Mouse (Mus musculus): ENCODE results near the gene Selenoo. TPM values are rescaled to one million over a fixed set of nuclear protein-coding genes. Genes with fewer than 3 reads are reported as not detected.
A peak's percentile ranks its signal among the peaks of the same experiment; 100 is the strongest.

Selenoo gene
- polyA plus RNA-seq, 1 experiment from 2014 or later = 14.3 TPM

DNA sequence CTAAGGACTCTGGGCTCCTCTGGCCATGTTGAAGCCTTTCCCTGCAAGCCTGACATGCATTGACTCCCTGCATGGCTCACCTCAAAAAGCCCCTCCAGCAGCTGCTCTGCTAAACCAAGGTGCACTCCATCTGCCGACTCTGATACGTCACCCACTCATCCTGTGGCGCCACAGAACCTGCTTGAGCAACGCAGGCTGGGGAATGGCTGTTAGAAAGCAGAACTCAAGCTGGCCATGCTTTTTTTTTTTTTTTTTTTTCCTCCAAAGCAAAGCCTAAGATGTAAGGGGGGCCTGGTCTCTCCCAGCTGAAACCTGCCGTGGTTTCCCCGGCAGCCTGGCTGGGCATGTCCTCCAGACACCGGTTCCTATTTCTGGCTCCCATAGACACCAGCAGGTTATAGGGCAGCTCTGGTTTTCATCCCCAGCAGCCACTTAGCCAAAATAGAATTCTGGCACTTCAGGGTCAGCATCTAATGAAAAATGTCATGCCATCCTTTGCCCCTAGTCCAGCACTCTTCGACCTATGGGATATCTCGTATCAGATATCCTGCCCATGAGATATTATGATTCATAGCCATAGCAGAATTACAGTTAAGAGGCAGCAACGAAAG is 14.8 kb upstream of the Selenoo start:
- no peaks in the 10 kb centered on the region for H3K27me3 ChIP-seq (ENCODE audit: control insufficient read depth, insufficient read depth, low read length)
- no peak overlapping the region for H3K4me2 ChIP-seq (replicated peaks; ENCODE audit: low read depth)
- no peak overlapping the region for H3K27ac ChIP-seq (replicated peaks)
- no peaks in the 10 kb centered on the region for H3K36me3 ChIP-seq (ENCODE audit: control insufficient read depth, insufficient read depth, low read length)
- no peak for TF ChIP-seq EP300 (optimal IDR thresholded peaks at IDR 0.05)
- no peak for TF ChIP-seq CTCF (IDR thresholded peaks at IDR 0.05; ENCODE audit: low read depth)
- DNase-seq (ENCODE audit: low spot score) (no peak), ATAC-seq (ENCODE audit: low FRiP score, low TSS enrichment) (no peak)
- H3K9me3 ChIP-seq (ENCODE audit: control insufficient read depth, low read length) = no peaks in the 10 kb centered on the region
- no peak overlapping the region for H3K4me3 ChIP-seq (ENCODE audit: low read depth, low read length)
- 72% methylated on average over 10 of the region's 10 CpGs for WGBS
- no peak overlapping the region for H3K9ac ChIP-seq (ENCODE audit: low read length)
- H3K4me1 ChIP-seq (replicated peaks; ENCODE audit: control insufficient read depth, insufficient read depth) = peaks cover 10% of the 10 kb centered on the region

DNA sequence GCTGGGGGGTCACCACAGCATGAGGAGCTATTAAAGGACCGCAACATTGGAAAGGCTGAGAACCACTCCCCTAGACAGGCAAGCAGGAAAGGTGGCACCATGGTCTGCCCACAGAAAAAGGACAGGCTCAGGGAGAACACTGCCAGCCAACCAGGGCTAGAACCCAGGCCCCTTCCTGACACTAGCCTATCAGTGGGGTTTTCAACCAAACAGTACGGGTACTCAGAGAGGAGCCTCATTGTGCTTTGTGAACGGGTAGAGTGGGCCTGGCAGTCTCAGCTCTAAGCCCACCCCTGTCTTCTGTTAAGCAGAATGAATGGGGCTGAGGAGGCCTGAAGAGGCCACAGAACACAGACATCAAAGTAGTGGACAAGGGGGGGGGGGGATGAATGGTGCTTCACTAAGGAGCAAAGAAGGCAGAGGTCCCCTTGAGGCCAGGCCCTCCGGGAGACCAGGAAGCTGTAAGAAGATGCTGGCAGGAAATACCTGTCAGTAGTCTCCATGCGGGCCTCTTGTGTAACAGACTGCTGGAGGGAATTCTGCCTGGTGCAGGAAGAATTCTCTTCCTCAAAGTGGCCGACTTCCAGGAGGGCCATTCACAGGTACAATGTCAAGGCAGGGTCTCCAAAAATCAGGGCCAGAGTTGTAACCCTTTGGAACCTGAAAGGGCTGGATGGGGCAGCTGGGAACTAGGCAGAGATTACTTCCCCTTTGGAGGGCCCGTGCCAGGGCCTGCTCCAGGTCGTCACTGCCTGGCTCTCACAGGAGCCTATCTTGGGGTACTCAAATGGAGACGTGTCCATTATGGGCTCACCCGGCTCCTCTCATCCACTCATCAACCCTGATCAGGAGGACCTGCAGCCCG is 14.0 kb upstream of the Selenoo start, which contains the start of gene Trabd:
TSS of gene Trabd (plus strand) at position 512 of the 865 bp plus-strand sequence.
- Histone ChIP-seq H3K4me2 (replicated peaks; ENCODE audit: low read depth) (peak within 1 kb of the TSS; percentile 82), H3K36me3 (ENCODE audit: control insufficient read depth, insufficient read depth, low read length) (no peaks in the 10 kb centered on the region), H3K9me3 (ENCODE audit: control insufficient read depth, low read length) (no peaks in the 10 kb centered on the region), H3K4me3 (ENCODE audit: low read depth, low read length) (peak within 1 kb of the TSS; percentile 85), H3K27me3 (ENCODE audit: control insufficient read depth, insufficient read depth, low read length) (no peaks in the 10 kb centered on the region), H3K27ac (replicated peaks) (peak within 1 kb of the TSS; percentile 94), H3K4me1 (replicated peaks; ENCODE audit: control insufficient read depth, insufficient read depth) (peaks cover 10% of the 10 kb centered on the region), H3K9ac (ENCODE audit: low read length) (peak within 1 kb of the TSS; percentile 94)
- 22% methylated on average over 11 of the region's 11 CpGs for WGBS
- no peak for TF ChIP-seq EP300 (optimal IDR thresholded peaks at IDR 0.05)
- TF ChIP-seq CTCF (IDR thresholded peaks at IDR 0.05; ENCODE audit: low read depth) = no peak
- no peak for ATAC-seq (ENCODE audit: low FRiP score, low TSS enrichment)
- no peak for DNase-seq (ENCODE audit: low spot score)

DNA sequence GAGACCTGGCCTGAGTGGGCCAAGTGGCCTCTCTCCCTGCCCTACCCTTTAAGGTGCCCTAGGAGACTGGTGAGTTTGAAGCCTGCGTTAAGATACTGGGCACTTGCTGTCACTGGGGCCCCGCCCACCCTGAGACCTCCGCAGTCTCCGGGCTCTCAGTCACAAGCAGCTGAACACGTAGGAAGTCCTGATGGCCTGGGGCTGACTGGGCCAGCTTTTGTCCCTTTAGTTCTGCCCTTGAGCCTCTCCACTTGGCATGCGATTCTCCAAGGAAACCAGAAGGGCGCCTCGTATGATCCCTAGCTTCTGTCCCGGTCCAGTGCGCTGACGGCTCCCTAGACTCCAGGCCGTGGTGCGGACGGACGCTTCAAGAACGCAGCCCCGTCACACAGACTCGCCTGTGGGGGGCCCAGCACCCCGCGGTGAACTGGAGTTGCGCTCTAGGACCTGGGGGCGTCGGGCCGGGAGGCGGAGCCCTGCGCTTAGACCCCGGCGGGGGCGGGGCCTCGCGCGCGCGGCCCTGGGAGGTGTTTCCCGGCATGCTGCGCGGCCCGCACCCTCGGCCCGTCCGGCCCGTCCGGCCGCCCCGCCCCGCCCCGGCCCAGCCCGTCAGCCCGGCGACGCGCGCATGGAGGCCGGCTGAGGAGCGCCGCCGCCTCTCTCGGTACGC is 13.3 kb upstream of the Selenoo start:
- peak; percentile 94 for DNase-seq (ENCODE audit: low spot score)
- H3K4me2 ChIP-seq (replicated peaks; ENCODE audit: low read depth) = peak overlapping the region; percentile 82
- peak overlapping the region; percentile 94 for H3K27ac ChIP-seq (replicated peaks)
- H3K4me1 ChIP-seq (replicated peaks; ENCODE audit: control insufficient read depth, insufficient read depth) = peaks cover 10% of the 10 kb centered on the region
- TF ChIP-seq CTCF (IDR thresholded peaks at IDR 0.05; ENCODE audit: low read depth) (peak; percentile 46), EP300 (optimal IDR thresholded peaks at IDR 0.05) (no peak)
- H3K9me3 ChIP-seq (ENCODE audit: control insufficient read depth, low read length) = no peaks in the 10 kb centered on the region
- H3K9ac ChIP-seq (ENCODE audit: low read length) = peak overlapping the region; percentile 94
- H3K36me3 ChIP-seq (ENCODE audit: control insufficient read depth, insufficient read depth, low read length) = no peaks in the 10 kb centered on the region
- WGBS = under 1% methylated on average over 45 of the region's 59 CpGs
- no peaks in the 10 kb centered on the region for H3K27me3 ChIP-seq (ENCODE audit: control insufficient read depth, insufficient read depth, low read length)
- peak; percentile 91 for ATAC-seq (ENCODE audit: low FRiP score, low TSS enrichment)
- peak overlapping the region; percentile 85 for H3K4me3 ChIP-seq (ENCODE audit: low read depth, low read length)

DNA sequence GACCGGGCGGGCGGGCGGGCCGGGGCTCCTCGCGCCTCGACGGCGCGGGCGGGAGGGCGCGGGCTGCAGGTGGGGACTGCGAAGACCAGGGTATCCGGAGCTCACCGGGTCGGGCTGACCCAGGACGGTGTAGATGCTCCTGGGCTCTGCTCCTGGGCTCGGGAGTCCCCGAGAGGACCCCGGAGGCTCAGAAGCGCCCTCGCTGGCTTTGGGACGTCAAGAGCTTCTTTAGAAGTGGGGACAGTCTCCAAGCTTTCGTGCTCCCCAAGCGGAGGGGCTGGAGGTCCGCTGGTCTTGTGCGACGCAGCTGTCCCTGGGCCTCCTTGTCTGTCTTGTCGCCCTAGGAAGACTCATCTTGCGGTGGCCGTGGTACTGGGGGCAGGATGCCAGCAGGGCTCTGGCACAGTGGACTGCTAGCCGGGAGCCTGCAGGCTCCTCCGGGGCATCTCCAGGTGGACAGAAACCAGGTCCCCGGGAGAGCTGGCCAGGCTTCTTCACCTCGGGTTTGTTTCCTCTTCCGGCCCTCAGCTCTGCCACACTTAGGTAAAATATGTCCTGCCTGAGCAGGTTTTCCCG is 12.6 kb upstream of the Selenoo start:
- H3K9me3 ChIP-seq (ENCODE audit: control insufficient read depth, low read length) = no peaks in the 10 kb centered on the region
- ATAC-seq (ENCODE audit: low FRiP score, low TSS enrichment) (no peak), DNase-seq (ENCODE audit: low spot score) (peak; percentile 55)
- no peak for TF ChIP-seq CTCF (IDR thresholded peaks at IDR 0.05; ENCODE audit: low read depth)
- TF ChIP-seq EP300 (optimal IDR thresholded peaks at IDR 0.05) = no peak
- H3K27me3 ChIP-seq (ENCODE audit: control insufficient read depth, insufficient read depth, low read length) = no peaks in the 10 kb centered on the region
- WGBS = 0% methylated on average over 21 of the region's 39 CpGs
- H3K4me3 ChIP-seq (ENCODE audit: low read depth, low read length) = peak overlapping the region; percentile 85
- peak overlapping the region; percentile 82 for H3K4me2 ChIP-seq (replicated peaks; ENCODE audit: low read depth)
- no peaks in the 10 kb centered on the region for H3K36me3 ChIP-seq (ENCODE audit: control insufficient read depth, insufficient read depth, low read length)
- H3K27ac ChIP-seq (replicated peaks) = peak overlapping the region; percentile 94
- H3K9ac ChIP-seq (ENCODE audit: low read length) = peak overlapping the region; percentile 94
- peaks cover 10% of the 10 kb centered on the region for H3K4me1 ChIP-seq (replicated peaks; ENCODE audit: control insufficient read depth, insufficient read depth)

DNA sequence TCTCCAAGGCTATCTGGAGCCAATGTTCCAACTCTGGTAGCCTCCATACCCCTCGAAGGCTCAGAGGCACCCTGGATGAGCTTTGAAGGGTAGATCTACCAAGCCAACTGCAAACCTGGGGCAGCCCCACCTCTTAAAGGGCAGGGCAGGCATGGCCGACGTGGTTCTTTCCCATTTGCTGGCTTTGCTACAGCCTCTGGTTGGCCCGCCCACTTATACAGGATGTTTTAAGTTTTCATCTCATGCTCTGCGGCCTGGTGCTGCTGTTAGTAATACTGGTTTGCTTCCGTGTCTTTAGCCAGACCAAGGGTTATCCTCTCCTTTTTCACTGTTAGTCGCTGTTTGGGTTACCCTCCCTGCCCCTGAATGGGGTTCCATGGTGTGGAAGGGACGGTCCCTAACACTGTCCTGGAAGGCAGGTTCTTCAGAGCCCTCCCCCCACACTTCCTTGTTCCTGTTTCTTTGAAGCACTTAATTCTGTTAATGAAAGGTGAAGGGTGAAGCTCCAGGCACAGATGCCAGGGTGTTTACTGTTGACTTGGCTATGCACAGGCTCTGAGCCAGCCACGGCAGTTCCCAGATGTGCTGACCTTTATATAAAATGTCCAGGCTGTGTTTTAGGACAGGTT is 10.6 kb upstream of the Selenoo start:
- DNase-seq (ENCODE audit: low spot score) (peak; percentile 86), ATAC-seq (ENCODE audit: low FRiP score, low TSS enrichment) (peak; percentile 72)
- no peak for TF ChIP-seq EP300 (optimal IDR thresholded peaks at IDR 0.05)
- TF ChIP-seq CTCF (IDR thresholded peaks at IDR 0.05; ENCODE audit: low read depth) = no peak
- Histone ChIP-seq H3K36me3 (ENCODE audit: control insufficient read depth, insufficient read depth, low read length) (0 out of 2 replicates have a peak, but pooled peaks cover 3% of the 10 kb centered on the region), H3K9me3 (ENCODE audit: control insufficient read depth, low read length) (no peaks in the 10 kb centered on the region), H3K4me1 (replicated peaks; ENCODE audit: control insufficient read depth, insufficient read depth) (peaks cover 10% of the 10 kb centered on the region), H3K27ac (replicated peaks) (peak overlapping the region; percentile 94), H3K4me2 (replicated peaks; ENCODE audit: low read depth) (peak overlapping the region; percentile 82), H3K27me3 (ENCODE audit: control insufficient read depth, insufficient read depth, low read length) (no peaks in the 10 kb centered on the region), H3K9ac (ENCODE audit: low read length) (peak overlapping the region; percentile 94), H3K4me3 (ENCODE audit: low read depth, low read length) (peak overlapping the region; percentile 85)
- 34% methylated on average over 9 of the region's 9 CpGs for WGBS

All from stomach, postnatal 0 days (tissue).